Mouse (Mus musculus) megakaryocyte, embryonic 14.5 days (primary cell): ENCODE data around the gene Hsd11b1.

ENCODE experiments used
- FLI1 ChIP-seq: IDR thresholded peaks from 2 replicates; pipeline ENCODE4 v1.6.1; 2012; ENCODE audit warnings: low read length, inconsistent platforms, mixed read lengths
- GATA1 ChIP-seq: IDR thresholded peaks from 3 replicates; pipeline ENCODE4 v1.6.1; 2012; ENCODE audit warnings: mixed read lengths, low read length, inconsistent platforms, borderline replicate concordance

GRCm38 (mm10) chr1:193201383-193201778, 62.5 kb downstream of the Hsd11b1 start, which contains the start of gene Traf3ip3:
- TF ChIP-seq FLI1 (no peak), GATA1 (no peak)
